Mouse (Mus musculus): ENCODE results near the gene Ddb2.

- no peak for TF ChIP-seq POLR2A (IDR thresholded peaks at IDR 0.05; ENCODE audit: extremely low read depth, insufficient read depth, low read length)
- TF ChIP-seq CTCF (IDR thresholded peaks at IDR 0.05; ENCODE audit: low read depth, low read length): no peak
These were observed 47.8 kb upstream of the Ddb2 start for GRCm38 (mm10) chr2:91284375-91285199.
